Mouse (Mus musculus) forebrain, embryonic 11.5 days (tissue): Measurements from ENCODE around the gene Acvr1. TPM values are rescaled to one million over a fixed set of nuclear protein-coding genes. Genes with fewer than 3 reads are reported as not detected.
A peak's percentile ranks its signal among the peaks of the same experiment; 100 is the strongest.

Source experiments
- ATAC-seq: fragments of 200-750 bp; cut with Nextera tagmentation; replicated peaks from 2 replicates; pipeline ENCODE4 v1.8.0; 2017; ENCODE audit warnings: moderate TSS enrichment; ENCODE audit not compliant: low FRiP score
- DNase-seq: peaks from one replicate; pipeline ENCODE4 v3.0.0-alpha.2; 2017; ENCODE audit warnings: low spot score
- H3K27ac ChIP-seq: fragments of 300-500 bp; sonication (generic); 2 replicates; pipeline ENCODE4 v1.5.1; 2014; ENCODE audit warnings: low read depth, low read length
- H3K27me3 ChIP-seq: fragments of 300-500 bp; sonication (generic); 2 replicates; pipeline ENCODE4 v1.6.1; 2014; ENCODE audit warnings: mild to moderate bottlenecking, low read length, mixed read lengths; ENCODE audit not compliant: control insufficient read depth, insufficient read depth
- H3K36me3 ChIP-seq: fragments of 300-500 bp; sonication (generic); 2 replicates; pipeline ENCODE4 v1.6.1; 2014; ENCODE audit warnings: mild to moderate bottlenecking, low read length, moderate library complexity, mixed read lengths; ENCODE audit not compliant: control insufficient read depth, insufficient read depth
- H3K4me1 ChIP-seq: fragments of 300-500 bp; sonication (generic); replicated peaks from 2 replicates; pipeline ENCODE4 v1.6.1; 2014; ENCODE audit warnings: low read length, mixed read lengths; ENCODE audit not compliant: control insufficient read depth, insufficient read depth
- H3K4me2 ChIP-seq: fragments of 300-500 bp; sonication (generic); 2 replicates; pipeline ENCODE4 v1.6.1; 2014; ENCODE audit warnings: low read depth, mild to moderate bottlenecking, low read length, moderate library complexity, mixed read lengths; ENCODE audit not compliant: severe bottlenecking
- H3K4me3 ChIP-seq: fragments of 300-500 bp; sonication (generic); 2 replicates; pipeline ENCODE4 v1.5.1; 2014; ENCODE audit warnings: low read depth, low read length
- H3K9ac ChIP-seq: fragments of 300-500 bp; sonication (generic); 2 replicates; pipeline ENCODE4 v1.6.1; 2014; ENCODE audit warnings: low read length
- H3K9me3 ChIP-seq: fragments of 300-500 bp; sonication (generic); 2 replicates; pipeline ENCODE4 v1.6.1; 2016; ENCODE audit warnings: low read length, mixed read lengths; ENCODE audit not compliant: control insufficient read depth
- WGBS: fragments of 180-500 bp; shearing (Covaris S2); extraction: QIAGEN DNeasy Blood & Tissue Kit; methylation state at CpG from one replicate; pipeline ENCODE4 v1.1.7; 2014; 5-methylcytosine and 5-hydroxymethylcytosine counted together
- polyA plus RNA-seq: library from polyadenylated mRNA; unstranded; fragments of >200 nt; fragmentation: Nextera tagmentation; extraction: Ambion mirVana; gene quantifications from 2 replicates; pipeline ENCODE4 v1.2.1, GENCODE M21; 2014

Acvr1 gene
- polyA plus RNA-seq, 1 experiment from 2014 or later = 5.1 TPM

DNA sequence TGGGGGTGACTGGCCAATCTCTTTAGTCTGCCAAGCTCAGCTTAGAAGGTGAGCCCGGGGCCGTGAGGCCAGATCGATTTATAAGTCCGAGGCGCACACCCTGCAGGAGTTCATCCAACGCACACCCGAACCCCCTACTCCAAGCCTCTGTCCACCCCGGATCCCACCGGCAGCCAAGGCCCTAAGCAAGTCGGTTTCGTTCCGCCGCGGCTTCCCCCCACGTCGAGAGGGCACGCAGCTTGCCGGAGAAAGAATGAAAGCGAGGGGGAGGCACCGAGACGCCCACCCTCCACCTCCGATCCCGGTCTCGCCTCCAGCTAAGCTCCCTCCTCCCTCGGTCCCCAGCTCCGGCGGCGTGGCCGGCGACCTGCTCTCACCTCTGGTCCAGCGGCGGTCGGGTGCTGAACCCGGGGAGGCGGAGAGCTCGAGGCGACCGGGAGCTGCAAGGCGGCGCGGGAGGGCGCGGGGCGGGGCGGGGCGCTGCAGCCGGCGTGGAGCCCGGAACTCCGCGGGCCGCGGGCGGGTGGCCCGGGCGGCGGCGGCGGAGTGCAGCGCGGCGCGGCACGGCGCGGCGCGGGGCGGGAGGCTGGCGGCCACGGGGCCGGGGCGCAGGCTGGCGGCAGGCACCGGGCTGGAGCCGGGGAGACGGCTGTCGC, 419 bp downstream of the Acvr1 start:
- H3K27ac ChIP-seq = peak overlapping the region; percentile 88
- no peaks in the 10 kb centered on the region for H3K36me3 ChIP-seq
- DNase-seq (peak; percentile 81), ATAC-seq (peak; percentile 68)
- peak overlapping the region; percentile 92 for H3K4me3 ChIP-seq
- no peaks in the 10 kb centered on the region for H3K27me3 ChIP-seq
- H3K9ac ChIP-seq = peak overlapping the region; percentile 94
- H3K4me1 ChIP-seq = peaks cover 9% of the 10 kb centered on the region
- whole genome bisulfite sequencing = under 1% methylated on average over 64 of the region's 78 CpGs
- H3K9me3 ChIP-seq = no peaks in the 10 kb centered on the region
- H3K4me2 ChIP-seq = peak overlapping the region; percentile 64

DNA sequence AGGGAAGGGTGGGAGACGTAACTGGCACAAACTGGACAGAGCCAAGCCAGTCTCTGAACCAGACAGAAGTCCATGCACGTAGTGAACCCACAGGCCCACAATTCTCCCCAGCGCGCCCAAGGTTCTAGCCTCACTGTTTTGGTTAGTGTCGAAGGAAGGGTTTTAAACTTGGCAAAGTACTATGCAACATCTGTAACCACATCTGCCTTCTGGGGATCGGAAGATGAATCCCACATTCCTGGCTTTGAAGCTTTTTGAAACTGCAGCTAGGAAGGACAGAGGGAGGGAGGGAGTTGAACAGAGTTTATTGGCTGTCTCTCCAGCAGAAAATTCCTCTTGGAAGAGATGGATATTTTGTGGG, 928 bp downstream of the Acvr1 start:
- ATAC-seq (no peak), DNase-seq (no peak)
- Histone ChIP-seq H3K4me2 (peak overlapping the region; percentile 64), H3K4me1 (peaks cover 9% of the 10 kb centered on the region), H3K9ac (peak overlapping the region; percentile 94), H3K36me3 (no peaks in the 10 kb centered on the region), H3K27ac (peak overlapping the region; percentile 88; the same call in 1 of the 2 replicates), H3K9me3 (no peaks in the 10 kb centered on the region), H3K4me3 (peak overlapping the region; percentile 92), H3K27me3 (no peaks in the 10 kb centered on the region)
- 3% methylated on average over 6 of the region's 6 CpGs for WGBS

DNA sequence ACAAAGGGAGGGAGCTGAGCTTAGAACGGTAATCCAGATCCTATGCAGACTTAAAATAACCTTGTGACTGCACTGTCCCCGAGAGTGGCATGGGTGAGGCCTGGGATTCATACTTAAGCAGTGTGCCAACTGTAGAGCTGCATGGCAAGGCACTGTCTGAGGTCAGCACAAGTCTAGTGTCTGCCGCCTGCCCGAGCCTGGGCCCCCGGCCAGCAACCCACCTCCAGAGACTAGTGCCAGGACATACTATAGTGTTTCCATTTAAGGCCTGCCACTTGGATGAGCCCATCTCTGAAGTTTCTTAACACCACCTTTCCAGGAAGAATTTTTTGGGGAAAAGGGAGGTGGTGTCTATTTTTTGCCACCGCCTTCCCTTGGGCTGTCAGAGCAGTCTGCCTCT, 1.7 kb downstream of the Acvr1 start:
- H3K4me2 ChIP-seq = peak overlapping the region; percentile 64
- no peak overlapping the region for H3K27ac ChIP-seq
- DNase-seq (no peak), ATAC-seq (no peak)
- no peaks in the 10 kb centered on the region for H3K36me3 ChIP-seq
- no peak overlapping the region for H3K9ac ChIP-seq
- peaks cover 9% of the 10 kb centered on the region for H3K4me1 ChIP-seq
- H3K4me3 ChIP-seq = no peak overlapping the region
- no peaks in the 10 kb centered on the region for H3K9me3 ChIP-seq
- 67% methylated on average over 6 of the region's 6 CpGs for WGBS
- no peaks in the 10 kb centered on the region for H3K27me3 ChIP-seq

DNA sequence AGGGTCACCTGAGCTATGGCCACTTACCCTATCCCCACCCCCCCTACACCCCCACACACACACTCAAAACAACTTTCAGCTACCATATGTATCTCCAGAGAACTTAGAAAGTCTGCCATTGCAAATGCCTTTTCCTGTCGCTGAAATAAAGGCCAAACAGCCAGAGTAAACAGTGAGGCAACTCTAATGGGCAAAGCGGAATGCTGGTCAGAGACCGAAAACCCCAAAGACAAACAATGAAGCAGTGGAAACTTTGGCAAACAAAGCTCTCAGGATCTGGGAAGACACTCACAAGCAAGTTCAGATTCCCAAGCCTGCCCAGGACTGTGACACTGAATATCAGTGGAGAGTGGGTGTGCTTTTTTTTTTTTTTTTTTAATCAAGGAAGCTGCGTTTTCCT, 4.8 kb downstream of the Acvr1 start:
- no peak overlapping the region for H3K4me3 ChIP-seq
- DNase-seq = no peak
- H3K27me3 ChIP-seq = no peaks in the 10 kb centered on the region
- no peaks in the 10 kb centered on the region; the same call in 1 of the 2 replicates for H3K4me1 ChIP-seq
- H3K4me2 ChIP-seq = no peak overlapping the region
- H3K27ac ChIP-seq = no peak overlapping the region
- H3K9ac ChIP-seq = no peak overlapping the region
- no peak for ATAC-seq
- no peaks in the 10 kb centered on the region for H3K9me3 ChIP-seq
- H3K36me3 ChIP-seq = no peaks in the 10 kb centered on the region
- whole genome bisulfite sequencing = 69% methylated on average over 4 of the region's 4 CpGs

DNA sequence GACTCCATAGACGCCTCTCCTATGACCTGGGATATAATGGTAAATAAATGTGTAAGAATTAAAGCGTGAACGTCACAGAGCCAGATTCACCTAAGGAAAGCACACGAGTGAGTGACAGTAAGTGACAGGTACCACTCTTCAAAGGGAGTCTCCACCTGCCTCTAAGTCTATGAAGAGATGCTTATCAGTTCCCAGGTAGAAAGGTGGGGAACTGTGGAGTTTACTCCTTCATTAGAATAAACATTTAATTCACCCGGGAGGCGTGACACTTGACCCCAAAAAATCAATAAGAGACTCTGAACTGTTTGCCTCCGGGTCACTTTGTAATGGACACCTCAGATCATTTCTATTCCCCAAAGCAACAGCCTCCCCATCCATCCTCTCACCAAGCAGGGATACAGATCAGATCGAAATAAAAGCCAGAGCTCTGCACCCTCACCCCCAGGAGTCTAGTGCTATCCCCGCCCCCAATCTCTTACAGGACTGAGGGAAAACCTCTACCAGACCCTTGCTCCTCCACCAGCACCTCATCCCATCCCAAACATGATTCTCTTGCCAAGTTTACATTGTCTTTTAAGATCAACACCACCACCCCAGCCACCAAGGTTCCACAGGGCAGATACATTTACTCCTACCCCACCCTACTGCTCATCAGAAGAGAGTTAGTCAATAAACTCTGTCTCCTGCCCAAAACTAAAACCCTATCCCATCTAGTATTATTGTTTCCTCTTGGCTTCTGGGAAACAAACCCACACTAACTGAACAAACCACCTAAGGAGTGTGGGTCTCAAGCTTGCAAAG, 9.7 kb downstream of the Acvr1 start:
- Histone ChIP-seq H3K4me3 (no peak overlapping the region), H3K36me3 (no peaks in the 10 kb centered on the region), H3K27ac (no peak overlapping the region), H3K9me3 (no peaks in the 10 kb centered on the region), H3K27me3 (no peaks in the 10 kb centered on the region), H3K4me2 (no peak overlapping the region), H3K9ac (no peak overlapping the region), H3K4me1 (no peaks in the 10 kb centered on the region)
- no peak for DNase-seq
- WGBS = 81% methylated on average over 9 of the region's 9 CpGs
- ATAC-seq = no peak

DNA sequence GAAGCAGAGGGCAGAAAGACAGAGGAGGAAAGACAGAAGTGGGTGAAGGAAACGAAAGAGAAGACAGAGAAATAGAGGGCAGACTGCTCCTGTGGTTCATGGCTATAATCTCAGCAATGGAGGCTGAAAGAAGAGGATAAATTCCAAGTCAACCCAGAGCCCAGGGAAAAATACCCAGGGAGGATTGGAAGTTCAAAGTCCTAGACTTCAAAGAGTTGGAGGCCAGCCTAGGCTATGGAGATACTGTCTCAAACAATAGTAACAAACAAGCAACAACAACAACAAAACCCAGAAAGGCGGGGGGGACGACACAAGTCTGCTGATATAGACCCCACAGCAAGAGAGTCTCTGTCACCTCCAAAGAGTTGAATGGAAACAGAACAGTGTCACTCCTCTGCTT, 14.7 kb downstream of the Acvr1 start:
- Histone ChIP-seq H3K9ac (no peak overlapping the region), H3K9me3 (no peaks in the 10 kb centered on the region), H3K4me1 (peaks cover 3% of the 10 kb centered on the region; the same call in 1 of the 2 replicates), H3K4me3 (no peak overlapping the region), H3K27me3 (no peaks in the 10 kb centered on the region), H3K4me2 (no peak overlapping the region), H3K36me3 (no peaks in the 10 kb centered on the region), H3K27ac (no peak overlapping the region)
- ATAC-seq = no peak
- peak; percentile 21 for DNase-seq
- 40% methylated on average over 3 of the region's 3 CpGs for WGBS

DNA sequence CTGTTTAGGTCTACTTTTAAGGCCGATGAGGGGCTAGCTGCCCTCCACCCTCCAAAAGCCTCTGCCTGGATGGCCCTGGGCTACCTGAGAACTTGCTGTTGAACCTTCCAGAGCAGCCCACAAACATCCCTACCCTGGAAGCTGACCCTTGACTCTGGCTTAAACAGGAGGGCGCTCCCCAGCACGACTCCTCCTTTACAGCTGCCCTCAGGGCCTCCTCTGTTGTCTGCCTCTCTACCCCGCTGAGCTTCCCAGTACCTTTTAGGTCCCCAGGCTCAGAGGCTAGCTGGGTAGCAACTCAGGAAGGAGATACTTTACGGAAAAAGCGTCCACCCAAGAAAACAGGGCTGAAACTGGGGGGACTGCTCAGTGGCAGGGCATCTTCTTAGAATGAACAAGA, 15.1 kb downstream of the Acvr1 start:
- Histone ChIP-seq H3K4me2 (no peak overlapping the region), H3K4me1 (peaks cover 3% of the 10 kb centered on the region; the same call in 1 of the 2 replicates), H3K9ac (no peak overlapping the region), H3K36me3 (no peaks in the 10 kb centered on the region), H3K9me3 (no peaks in the 10 kb centered on the region), H3K4me3 (no peak overlapping the region), H3K27me3 (no peaks in the 10 kb centered on the region), H3K27ac (no peak overlapping the region)
- ATAC-seq = no peak
- 14% methylated on average over 6 of the region's 6 CpGs for WGBS
- DNase-seq = no peak

DNA sequence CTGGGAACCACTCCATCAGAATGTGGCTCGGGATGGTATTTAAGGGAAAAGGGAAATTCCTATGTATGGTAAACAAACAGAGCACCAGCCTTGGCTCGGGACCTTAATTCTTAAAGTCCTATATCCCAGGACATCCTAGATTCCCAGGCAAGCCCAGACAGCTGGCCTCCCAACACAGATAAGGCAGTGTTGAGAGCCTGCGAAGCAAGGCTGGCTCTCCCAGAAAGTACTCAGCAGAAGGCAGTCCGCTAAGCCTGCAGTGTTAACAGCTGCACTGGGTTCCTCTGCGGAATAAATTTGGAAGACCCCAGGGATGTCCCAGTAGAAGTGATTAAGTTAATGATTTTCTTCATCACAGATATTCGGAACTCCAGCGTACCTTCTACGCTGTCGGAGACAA, 16.5 kb downstream of the Acvr1 start:
- DNase-seq (peak; percentile 42), ATAC-seq (no peak)
- H3K27ac ChIP-seq = no peak overlapping the region
- WGBS = 73% methylated on average over 9 of the region's 9 CpGs
- no peak overlapping the region for H3K4me2 ChIP-seq
- H3K36me3 ChIP-seq = no peaks in the 10 kb centered on the region
- peaks cover 3% of the 10 kb centered on the region; the same call in 1 of the 2 replicates for H3K4me1 ChIP-seq
- H3K9ac ChIP-seq = no peak overlapping the region
- H3K27me3 ChIP-seq = no peaks in the 10 kb centered on the region
- H3K9me3 ChIP-seq = no peaks in the 10 kb centered on the region
- H3K4me3 ChIP-seq = no peak overlapping the region
